Mouse (Mus musculus) spleen, postnatal 14 days (tissue): ENCODE measurements around the gene Zc3hav1l.

ENCODE experiments used
- DNase-seq, 2 experiments: peaks; one replicate each; pipeline ENCODE4 v3.0.0; 2021 to 2022; ENCODE audit warnings: low spot score in 2 of 2

The Zc3hav1l gene

GRCm38 (mm10) chr6:38264466-38264865 lies 34.6 kb downstream of the Zc3hav1l start:
- DNase-seq: no peak

- no peak for DNase-seq
Observed at GRCm38 (mm10) chr6:38263393-38264159, 35.5 kb downstream of the Zc3hav1l start.

GRCm38 (mm10) chr6:38261877-38262276 lies 37.2 kb downstream of the Zc3hav1l start:
- no peak for DNase-seq

- DNase-seq: no peak
Observed at GRCm38 (mm10) chr6:38257506-38257905, 41.6 kb downstream of the Zc3hav1l start.

DNA sequence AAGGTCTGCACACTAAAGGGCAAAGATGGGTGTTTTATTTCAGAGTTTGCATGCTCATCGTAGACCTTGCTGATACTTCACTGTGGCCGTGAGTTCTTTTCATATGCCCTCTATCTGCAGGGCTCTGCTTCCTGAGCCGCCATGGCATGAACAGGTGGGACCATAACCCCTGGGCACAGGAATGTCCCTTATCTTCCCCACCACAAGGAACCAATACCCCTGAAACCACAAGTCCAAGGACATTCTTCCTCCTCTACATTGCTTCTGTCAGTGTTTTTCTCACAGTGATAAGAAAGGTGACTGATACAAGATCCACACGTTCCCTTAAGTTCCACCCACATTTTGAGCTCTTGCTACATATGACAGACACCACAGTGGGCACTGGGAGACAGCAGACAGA lies 42.3 kb downstream of the Zc3hav1l start:
- DNase-seq: no peak

DNA sequence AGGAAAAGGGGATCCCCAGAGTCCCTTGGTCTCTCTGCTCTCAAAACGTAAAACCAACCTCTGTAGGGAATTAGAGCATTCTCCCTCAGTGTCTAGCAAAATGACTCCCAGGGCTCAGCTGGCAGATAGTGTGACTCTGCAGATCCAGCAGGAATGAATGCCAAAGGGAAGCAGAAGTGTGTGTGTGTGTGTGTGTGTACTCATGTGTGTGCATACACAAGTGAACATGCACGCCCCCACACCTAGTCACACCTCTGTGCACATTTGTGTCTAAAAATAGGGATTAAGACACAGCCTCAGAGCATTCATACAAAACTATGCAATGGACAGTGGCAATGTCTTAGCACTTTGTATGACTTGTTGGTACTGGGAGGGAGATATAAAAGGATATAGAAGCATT lies 43.3 kb downstream of the Zc3hav1l start:
- DNase-seq: no peak

DNA sequence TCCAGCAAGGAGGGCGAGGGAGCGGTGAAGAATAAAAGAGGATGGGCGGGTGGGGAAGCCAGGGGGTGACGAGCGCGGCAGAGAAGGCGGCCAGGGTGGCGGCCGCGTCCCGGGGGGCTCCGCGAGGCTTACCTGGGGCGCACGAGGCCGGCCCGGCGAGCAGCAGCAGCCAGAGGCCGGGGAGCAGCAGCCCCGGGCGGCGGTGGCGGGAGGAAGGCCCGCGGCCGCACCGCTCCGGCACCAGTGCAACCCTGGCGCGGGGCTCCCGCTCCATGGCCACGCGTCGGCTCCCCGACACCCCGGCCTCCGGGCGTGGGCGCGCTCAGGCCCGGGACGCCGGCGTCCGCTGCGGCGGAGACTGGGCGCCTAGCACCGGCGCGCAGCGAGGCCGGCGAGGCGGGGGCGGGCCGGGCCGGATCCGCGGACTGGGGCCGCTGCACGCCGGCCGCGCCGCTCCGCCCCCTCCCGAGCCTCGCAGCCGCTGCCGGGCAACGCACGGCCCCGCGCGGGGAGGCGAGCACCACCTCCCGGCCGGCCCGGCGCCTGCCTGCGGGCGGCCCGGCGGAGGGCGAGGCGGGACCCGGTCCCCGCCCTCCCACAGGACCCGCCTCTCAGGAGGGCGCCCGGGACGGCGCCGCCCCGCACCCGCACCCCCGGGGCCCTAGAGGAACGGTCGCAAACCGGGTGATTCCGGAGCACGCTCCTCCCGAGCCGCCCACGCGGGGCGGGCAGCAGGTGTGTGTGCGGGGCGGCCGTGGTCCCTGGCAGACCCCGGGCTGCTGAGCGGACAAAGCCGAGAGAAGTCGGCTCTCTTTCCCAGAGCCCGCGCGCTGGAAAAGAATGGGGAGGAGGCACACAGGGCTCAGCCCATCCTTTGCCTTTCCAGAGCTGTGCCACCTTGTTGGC lies 45.1 kb downstream of the Zc3hav1l start, which contains the start of gene D630045J12Rik:
TSS of gene D630045J12Rik (minus strand) at position 274 of the 906 bp plus-strand sequence.
- DNase-seq: peak; percentile 21 to 40

GRCm38 (mm10) chr6:38252766-38253735 lies 46.0 kb downstream of the Zc3hav1l start:
- no peak for DNase-seq

DNA sequence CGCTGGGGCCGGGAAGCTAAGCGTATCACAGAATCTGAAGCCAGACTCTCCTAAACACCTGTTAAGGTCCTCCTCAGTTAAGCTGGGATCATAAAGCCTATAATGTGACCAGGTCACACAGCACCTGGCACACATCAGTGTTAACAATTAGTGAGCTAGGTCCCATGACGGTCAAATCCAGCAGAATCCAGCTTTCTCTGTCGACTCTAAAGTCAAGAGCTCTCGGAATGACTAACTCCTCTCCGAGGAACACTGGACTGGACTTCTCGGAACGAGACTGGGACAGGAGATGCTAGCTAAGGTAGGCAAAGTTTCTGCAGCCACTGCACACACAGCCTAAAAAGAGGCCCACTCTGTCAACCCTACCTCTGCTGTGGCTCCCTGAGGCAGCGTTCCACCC lies 46.9 kb downstream of the Zc3hav1l start:
- no peak for DNase-seq

DNA sequence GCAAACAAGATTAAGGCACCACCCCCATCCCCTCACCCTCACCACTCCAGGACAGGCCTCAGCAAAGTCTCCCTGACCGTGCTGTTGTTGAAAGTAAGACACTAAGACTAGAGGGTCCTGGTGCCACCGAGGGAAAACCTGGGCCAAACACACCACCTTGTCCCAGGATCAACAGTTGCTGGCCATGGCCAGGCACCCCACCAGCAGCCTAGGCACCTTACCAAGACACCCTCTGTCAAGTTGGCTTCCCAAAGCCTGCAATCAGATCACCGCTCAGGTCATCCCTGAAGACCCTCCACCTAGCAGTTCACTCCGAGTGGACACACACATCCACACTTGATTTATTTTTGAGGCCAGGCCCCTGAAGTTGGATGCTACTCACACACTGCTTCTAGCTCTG lies 47.6 kb downstream of the Zc3hav1l start:
- DNase-seq: no peak

DNA sequence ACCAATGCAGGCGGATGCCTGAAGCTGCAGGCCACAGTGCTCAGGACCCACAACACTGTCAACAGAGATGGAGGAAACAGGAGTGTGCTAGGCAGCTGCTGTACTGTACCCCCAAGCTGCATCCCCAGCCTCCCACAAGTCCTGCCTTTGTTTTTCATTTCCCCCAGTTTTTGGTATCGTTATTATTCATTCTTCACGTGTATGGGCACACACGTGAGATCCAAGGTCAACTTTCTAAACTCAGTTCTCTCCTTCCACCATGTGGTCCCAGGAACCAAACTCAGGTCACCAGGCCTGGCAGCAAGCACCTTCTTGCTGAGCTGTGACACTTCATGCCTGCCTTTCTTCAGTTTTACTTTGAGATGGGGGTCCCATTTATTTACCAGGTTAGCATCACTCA lies 51.7 kb downstream of the Zc3hav1l start:
- DNase-seq: no peak

DNA sequence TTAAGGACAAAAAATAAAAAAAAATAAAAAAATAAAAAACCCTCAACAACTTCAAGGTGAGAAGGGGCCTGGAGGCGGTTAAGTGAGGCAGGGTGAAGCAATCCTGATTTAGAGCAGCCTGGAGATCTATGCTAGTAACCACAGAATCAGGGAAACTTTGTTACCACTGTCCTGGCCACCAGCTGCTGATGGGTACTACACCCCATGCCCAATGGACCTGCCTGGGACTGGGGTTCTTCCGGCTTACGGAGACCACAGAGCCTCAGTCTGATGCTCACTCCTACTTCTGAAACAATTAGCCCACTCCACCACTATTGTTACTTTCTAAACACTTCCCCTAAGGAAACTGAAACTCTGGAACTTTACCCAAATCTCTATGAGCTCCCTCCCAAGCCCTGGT lies 54.3 kb downstream of the Zc3hav1l start:
- no peak for DNase-seq

DNA sequence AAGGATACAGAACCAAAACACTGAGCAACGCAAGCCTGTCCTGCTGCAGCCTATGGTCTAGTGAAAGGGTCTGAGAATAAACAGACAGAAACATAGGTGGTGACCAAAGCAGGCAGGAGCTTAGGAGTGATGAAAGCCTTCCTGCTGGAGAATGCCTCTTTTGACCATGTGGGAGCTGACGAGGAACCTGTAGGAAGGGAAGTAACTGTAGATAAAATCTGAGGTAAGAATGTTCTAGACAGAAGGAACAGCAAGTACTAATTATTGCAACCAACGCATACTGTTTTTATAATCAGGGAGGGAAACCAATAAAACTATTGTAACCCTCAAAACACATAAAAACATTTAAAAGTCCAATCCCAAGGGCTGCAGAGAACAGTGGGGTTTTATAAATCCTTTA lies 54.9 kb downstream of the Zc3hav1l start:
- no peak for DNase-seq

- no peak for DNase-seq
Observed at GRCm38 (mm10) chr6:38242833-38243232, 56.2 kb downstream of the Zc3hav1l start.

- DNase-seq: no peak
Observed at GRCm38 (mm10) chr6:38242295-38242830, 56.7 kb downstream of the Zc3hav1l start.

DNA sequence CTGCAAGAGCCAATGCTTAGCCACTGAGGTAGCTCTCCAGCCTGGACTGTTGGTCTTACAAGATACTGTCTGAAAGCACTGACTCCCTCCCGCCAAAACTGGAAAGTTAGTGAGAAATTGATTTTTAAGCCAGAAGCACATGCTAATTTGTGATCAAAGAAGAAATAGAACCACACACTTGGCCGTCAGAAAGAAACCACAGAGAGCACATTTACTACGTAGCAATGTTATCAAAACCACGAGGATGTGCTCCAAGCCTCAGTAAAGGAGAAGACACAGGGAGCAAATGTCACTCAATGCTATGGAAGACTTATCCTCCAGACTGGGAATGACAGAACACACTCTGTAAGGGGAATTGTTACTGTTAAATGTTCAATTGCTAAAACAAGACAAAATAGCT lies 57.6 kb downstream of the Zc3hav1l start:
- DNase-seq: no peak

- DNase-seq: no peak
Observed at GRCm38 (mm10) chr6:38240618-38241017, 58.4 kb downstream of the Zc3hav1l start.

- no peak for DNase-seq
Observed at GRCm38 (mm10) chr6:38238382-38238781, 60.7 kb downstream of the Zc3hav1l start.
